Mouse (Mus musculus): Measurements from ENCODE around the gene Map4k5. TPM values are rescaled to one million over a fixed set of nuclear protein-coding genes. Genes with fewer than 3 reads are reported as not detected.
A peak's percentile ranks its signal among the peaks of the same experiment; 100 is the strongest.

Map4k5 gene
- polyA plus RNA-seq, 1 experiment from 2014 or later: 30.9 TPM

DNA sequence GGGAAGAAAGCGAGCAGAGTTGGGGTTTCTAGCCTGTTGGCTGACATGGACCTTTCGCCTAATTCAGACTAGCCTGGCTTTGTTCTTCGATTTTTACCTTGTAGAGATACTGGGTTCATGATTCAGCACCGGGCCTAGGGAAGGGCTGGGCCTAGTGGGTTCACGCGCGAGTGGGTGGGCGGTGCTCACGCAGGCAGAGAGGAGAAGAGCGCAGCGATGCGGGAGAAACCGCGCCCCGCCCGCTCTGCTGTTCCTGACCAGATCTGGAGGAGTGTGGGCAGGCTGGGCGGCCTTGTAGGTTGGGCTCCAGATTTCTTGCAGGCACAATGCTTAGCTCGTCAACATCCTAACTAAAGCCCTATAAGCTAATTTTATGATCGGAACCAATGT lies 15.5 kb upstream of the Map4k5 start:
- WGBS: 16% methylated on average over 19 of the region's 19 CpGs
- peak overlapping the region; percentile 63 for H3K4me3 ChIP-seq
- H3K4me2 ChIP-seq: peak overlapping the region; percentile 66
- H3K27me3 ChIP-seq: no peaks in the 10 kb centered on the region
- peak; percentile 90 for ATAC-seq (ENCODE audit: low FRiP score)
- H3K27ac ChIP-seq: peak overlapping the region; percentile 98
- H3K36me3 ChIP-seq: no peaks in the 10 kb centered on the region
- H3K4me1 ChIP-seq (replicated peaks): peaks cover 37% of the 10 kb centered on the region
- no peaks in the 10 kb centered on the region for H3K9me3 ChIP-seq
- peak overlapping the region; percentile 94 for H3K9ac ChIP-seq

DNA sequence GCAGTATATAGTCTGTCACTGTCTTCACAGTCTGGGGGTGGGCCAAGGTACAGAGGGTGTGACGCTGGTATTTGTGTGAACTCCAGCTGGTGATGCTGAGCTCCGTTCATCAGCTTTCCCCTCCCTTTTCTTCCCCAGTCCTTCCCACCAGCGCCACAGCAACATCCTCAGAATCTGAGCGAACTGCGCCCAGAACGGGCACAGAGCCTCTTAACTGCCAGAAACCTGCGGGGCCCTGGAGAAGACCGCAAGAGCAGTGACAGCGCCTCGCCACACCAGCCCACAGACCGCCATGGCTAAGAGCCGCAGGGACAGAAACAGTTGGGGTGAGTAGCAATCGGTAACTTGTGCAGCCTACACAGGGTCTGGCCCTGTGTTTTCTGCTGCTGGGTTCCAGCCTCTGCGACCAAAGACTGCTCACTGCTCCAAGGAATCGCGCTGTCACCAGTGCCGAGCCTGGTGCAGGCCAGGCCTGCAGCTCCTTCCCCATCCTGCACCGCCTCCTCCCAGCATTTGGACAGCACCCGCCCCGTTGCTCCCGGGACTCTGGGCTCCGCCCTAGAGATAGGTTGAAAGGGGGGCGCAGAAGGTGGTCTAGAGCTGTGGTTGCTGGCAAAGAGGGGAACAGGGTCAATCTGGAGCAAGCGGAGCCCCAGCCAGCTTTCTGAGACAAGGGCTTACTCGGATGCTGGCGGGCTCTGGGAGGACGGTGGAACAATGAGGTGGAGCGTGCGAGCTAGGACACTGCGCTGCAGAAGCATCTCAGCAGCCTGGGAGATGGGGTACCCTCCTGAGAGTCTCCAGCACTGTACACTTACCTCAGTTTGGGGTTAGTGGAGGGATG lies 14.9 kb upstream of the Map4k5 start:
- Histone ChIP-seq H3K4me2 (peak overlapping the region; percentile 66), H3K4me3 (peak overlapping the region; percentile 63), H3K9ac (peak overlapping the region; percentile 94), H3K27me3 (no peaks in the 10 kb centered on the region), H3K27ac (peak overlapping the region; percentile 98), H3K4me1 (replicated peaks) (peaks cover 37% of the 10 kb centered on the region), H3K9me3 (no peaks in the 10 kb centered on the region), H3K36me3 (no peaks in the 10 kb centered on the region)
- 2% methylated on average over 30 of the region's 30 CpGs for WGBS
- ATAC-seq (ENCODE audit: low FRiP score): peak; percentile 92

- no peak overlapping the region for H3K4me2 ChIP-seq
- H3K36me3 ChIP-seq: no peaks in the 10 kb centered on the region
- H3K9ac ChIP-seq: no peak overlapping the region
- no peaks in the 10 kb centered on the region for H3K9me3 ChIP-seq
- H3K4me3 ChIP-seq: no peak overlapping the region
- H3K4me1 ChIP-seq (replicated peaks): peaks cover 21% of the 10 kb centered on the region
- no peak for ATAC-seq (ENCODE audit: low FRiP score)
- H3K27ac ChIP-seq: no peak overlapping the region
- no peaks in the 10 kb centered on the region for H3K27me3 ChIP-seq
- WGBS: 86% methylated on average over 2 of the region's 2 CpGs
Measured at GRCm38 (mm10) chr12:69904991-69905390, 12.0 kb upstream of the Map4k5 start.

DNA sequence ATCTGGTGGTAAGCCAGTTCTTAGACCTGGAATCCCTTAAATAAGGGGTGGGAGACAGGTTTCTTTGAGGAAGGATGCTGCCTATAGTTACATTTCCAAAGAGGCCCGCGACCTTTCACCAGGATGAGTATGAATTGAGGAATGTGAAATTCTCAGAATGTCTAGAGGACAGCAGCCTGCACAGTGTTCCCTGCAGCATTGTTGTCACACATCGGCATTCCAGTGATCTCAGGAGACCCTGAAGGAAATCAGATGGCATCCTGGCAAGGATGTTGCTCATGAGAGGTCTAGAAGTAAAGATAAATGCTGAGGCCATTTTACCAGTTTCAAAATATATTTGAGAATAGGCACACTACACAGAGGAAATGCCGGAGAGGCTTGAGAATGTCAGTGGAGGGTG lies 5.1 kb upstream of the Map4k5 start:
- 85% methylated on average over 4 of the region's 4 CpGs for WGBS
- Histone ChIP-seq H3K4me2 (no peak overlapping the region), H3K9ac (no peak overlapping the region), H3K4me3 (no peak overlapping the region), H3K27ac (no peak overlapping the region), H3K36me3 (no peaks in the 10 kb centered on the region), H3K9me3 (no peaks in the 10 kb centered on the region), H3K27me3 (no peaks in the 10 kb centered on the region), H3K4me1 (replicated peaks) (0 out of 2 replicates have a peak, but pooled peaks cover 3% of the 10 kb centered on the region)
- ATAC-seq (ENCODE audit: low FRiP score): no peak

GRCm38 (mm10) chr12:69895046-69895445 lies 2.0 kb upstream of the Map4k5 start:
- Histone ChIP-seq H3K27me3 (no peaks in the 10 kb centered on the region), H3K4me1 (replicated peaks) (peaks cover 19% of the 10 kb centered on the region), H3K4me3 (no peak overlapping the region), H3K4me2 (no peak overlapping the region), H3K27ac (no peak overlapping the region), H3K9me3 (no peaks in the 10 kb centered on the region), H3K36me3 (no peaks in the 10 kb centered on the region), H3K9ac (no peak overlapping the region)
- WGBS: 43% methylated on average over 2 of the region's 2 CpGs
- no peak for ATAC-seq (ENCODE audit: low FRiP score)

DNA sequence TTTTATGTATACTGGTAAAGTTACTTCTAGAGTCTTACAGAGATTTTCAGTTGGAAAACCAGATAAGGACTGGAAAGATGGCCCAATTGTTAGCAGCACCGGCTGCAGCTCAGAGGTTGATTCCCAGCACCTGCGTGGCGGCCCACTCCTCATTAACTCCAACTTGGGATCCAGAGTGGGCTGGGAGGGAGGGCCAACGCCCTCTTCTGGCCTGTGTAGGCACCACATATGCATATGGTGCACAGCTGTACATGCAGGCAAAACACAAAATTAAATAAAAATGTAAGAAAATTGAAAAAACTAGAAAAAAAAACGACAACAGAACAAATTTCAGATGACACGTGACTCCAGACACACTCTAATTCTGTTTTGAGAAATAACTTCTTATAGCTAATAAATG lies 927 bp upstream of the Map4k5 start:
- Histone ChIP-seq H3K9ac (no peak overlapping the region), H3K9me3 (no peaks in the 10 kb centered on the region), H3K4me3 (peak overlapping the region; percentile 90), H3K4me2 (peak overlapping the region; percentile 66), H3K27ac (no peak overlapping the region), H3K4me1 (replicated peaks) (peaks cover 27% of the 10 kb centered on the region), H3K36me3 (no peaks in the 10 kb centered on the region), H3K27me3 (no peaks in the 10 kb centered on the region)
- WGBS: 64% methylated on average over 6 of the region's 6 CpGs
- no peak for ATAC-seq (ENCODE audit: low FRiP score)

GRCm38 (mm10) chr12:69891721-69892120 lies 1.3 kb downstream of the Map4k5 start:
- no peaks in the 10 kb centered on the region for H3K27me3 ChIP-seq
- H3K4me2 ChIP-seq: peak overlapping the region; percentile 66
- peak overlapping the region; percentile 98 for H3K27ac ChIP-seq
- peak overlapping the region; percentile 90 for H3K4me3 ChIP-seq
- H3K36me3 ChIP-seq: no peaks in the 10 kb centered on the region
- H3K9me3 ChIP-seq: no peaks in the 10 kb centered on the region
- 46% methylated on average over 3 of the region's 3 CpGs for WGBS
- peak overlapping the region; percentile 96 for H3K9ac ChIP-seq
- H3K4me1 ChIP-seq (replicated peaks): peaks cover 31% of the 10 kb centered on the region
- no peak for ATAC-seq (ENCODE audit: low FRiP score)

DNA sequence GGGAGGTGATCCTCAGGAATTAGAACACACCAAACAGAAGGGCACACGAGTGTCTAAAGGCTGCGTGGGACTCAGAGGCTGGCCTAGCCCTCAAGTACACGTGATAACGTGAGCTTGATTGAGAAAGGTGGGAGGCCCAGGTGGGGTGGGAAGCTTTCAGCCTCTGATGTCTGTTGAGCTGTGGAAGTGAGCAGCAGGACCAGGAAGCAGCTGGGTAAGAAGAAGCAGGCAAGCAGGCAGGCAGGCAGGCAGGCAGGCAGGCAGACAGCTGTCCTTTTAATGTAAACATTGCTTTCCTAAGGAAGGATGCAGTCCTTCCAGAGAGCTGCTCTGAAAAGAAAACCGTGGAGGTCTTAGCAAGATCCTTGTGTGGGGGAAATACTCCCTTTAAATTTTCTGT lies 2.5 kb downstream of the Map4k5 start:
- ATAC-seq (ENCODE audit: low FRiP score): no peak
- H3K27me3 ChIP-seq: no peaks in the 10 kb centered on the region
- H3K4me1 ChIP-seq (replicated peaks): peaks cover 31% of the 10 kb centered on the region
- no peaks in the 10 kb centered on the region for H3K36me3 ChIP-seq
- no peaks in the 10 kb centered on the region for H3K9me3 ChIP-seq
- H3K4me2 ChIP-seq: peak overlapping the region; percentile 66
- no peak overlapping the region for H3K4me3 ChIP-seq
- H3K9ac ChIP-seq: peak overlapping the region; percentile 62
- 29% methylated on average over 5 of the region's 5 CpGs for WGBS
- no peak overlapping the region for H3K27ac ChIP-seq

GRCm38 (mm10) chr12:69890051-69890450 lies 2.9 kb downstream of the Map4k5 start:
- H3K9ac ChIP-seq: peak overlapping the region; percentile 62
- no peak for ATAC-seq (ENCODE audit: low FRiP score)
- H3K9me3 ChIP-seq: no peaks in the 10 kb centered on the region
- peaks cover 31% of the 10 kb centered on the region for H3K4me1 ChIP-seq (replicated peaks)
- peak overlapping the region; percentile 66 for H3K4me2 ChIP-seq
- no peak overlapping the region for H3K27ac ChIP-seq
- H3K36me3 ChIP-seq: no peaks in the 10 kb centered on the region
- WGBS: 49% methylated on average over 6 of the region's 6 CpGs
- no peak overlapping the region for H3K4me3 ChIP-seq
- no peaks in the 10 kb centered on the region for H3K27me3 ChIP-seq

DNA sequence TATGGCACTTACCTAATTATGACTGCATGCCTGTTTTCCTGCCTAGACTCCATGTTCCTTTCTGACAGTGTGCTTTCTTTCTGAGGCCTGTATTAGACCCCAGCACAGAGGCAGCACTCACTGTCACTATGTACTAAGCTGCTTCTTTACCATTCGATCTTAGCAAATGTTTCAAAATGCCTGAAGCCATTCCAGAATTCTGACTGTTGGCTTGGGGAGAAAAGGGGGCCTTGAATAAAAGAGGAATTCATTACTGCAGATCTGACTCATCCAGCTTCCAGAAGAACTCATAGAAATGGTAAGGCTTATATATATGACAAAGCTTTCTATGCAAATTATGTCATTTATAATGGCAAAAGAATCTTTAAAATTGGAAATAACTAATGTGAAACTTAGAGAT lies 4.7 kb downstream of the Map4k5 start:
- no peaks in the 10 kb centered on the region for H3K36me3 ChIP-seq
- no peak overlapping the region for H3K27ac ChIP-seq
- H3K9ac ChIP-seq: no peak overlapping the region
- 70% methylated on average over 1 of the region's 1 CpGs for WGBS
- H3K4me3 ChIP-seq: no peak overlapping the region
- no peaks in the 10 kb centered on the region for H3K9me3 ChIP-seq
- no peak for ATAC-seq (ENCODE audit: low FRiP score)
- no peak overlapping the region for H3K4me2 ChIP-seq
- peaks cover 28% of the 10 kb centered on the region for H3K4me1 ChIP-seq (replicated peaks)
- H3K27me3 ChIP-seq: no peaks in the 10 kb centered on the region

- H3K4me1 ChIP-seq (replicated peaks): peaks cover 28% of the 10 kb centered on the region
- H3K36me3 ChIP-seq: no peaks in the 10 kb centered on the region
- H3K4me2 ChIP-seq: no peak overlapping the region
- WGBS: 89% methylated on average over 6 of the region's 6 CpGs
- no peak overlapping the region for H3K9ac ChIP-seq
- H3K27ac ChIP-seq: no peak overlapping the region
- H3K27me3 ChIP-seq: no peaks in the 10 kb centered on the region
- H3K4me3 ChIP-seq: no peak overlapping the region
- ATAC-seq (ENCODE audit: low FRiP score): no peak
- H3K9me3 ChIP-seq: no peaks in the 10 kb centered on the region
Measured at GRCm38 (mm10) chr12:69887776-69888175, 5.2 kb downstream of the Map4k5 start.

- Histone ChIP-seq H3K9ac (no peak overlapping the region), H3K4me2 (no peak overlapping the region), H3K4me3 (no peak overlapping the region), H3K9me3 (no peaks in the 10 kb centered on the region), H3K27ac (no peak overlapping the region), H3K4me1 (replicated peaks) (peaks cover 24% of the 10 kb centered on the region), H3K27me3 (no peaks in the 10 kb centered on the region), H3K36me3 (no peaks in the 10 kb centered on the region)
- 95% methylated on average over 5 of the region's 5 CpGs for WGBS
- no peak for ATAC-seq (ENCODE audit: low FRiP score)
Measured at GRCm38 (mm10) chr12:69885170-69885923, 7.7 kb downstream of the Map4k5 start.

Measured in hindbrain, embryonic 13.5 days (tissue).